Mouse (Mus musculus) intestine, embryonic 14.5 days (tissue): ENCODE results near the gene Glt28d2. TPM values are rescaled to one million over a fixed set of nuclear protein-coding genes. Genes with fewer than 3 reads are reported as not detected.

ENCODE experiments used
- ATAC-seq: fragments of 200-750 bp; cut with Nextera tagmentation; replicated peaks from 2 replicates; pipeline ENCODE4 v1.8.0; 2017; ENCODE audit warnings: low read depth, moderate number of reproducible peaks, moderate TSS enrichment, moderate library complexity; ENCODE audit not compliant: low FRiP score, low TSS enrichment
- DNase-seq: peaks from one replicate; pipeline ENCODE4 v3.0.0-alpha.2; 2018; ENCODE audit warnings: low spot score
- H3K27ac ChIP-seq: fragments of 300-500 bp; sonication (generic); 2 replicates; pipeline ENCODE4 v1.5.1; 2014; ENCODE audit warnings: low read depth, mild to moderate bottlenecking, control low read depth
- H3K27me3 ChIP-seq: fragments of 300-500 bp; sonication (generic); replicated peaks from 2 replicates; pipeline ENCODE4 v1.6.1; 2014; ENCODE audit warnings: low read length, control low read depth; ENCODE audit not compliant: control insufficient read depth, insufficient read depth
- H3K36me3 ChIP-seq: fragments of 300-500 bp; sonication (generic); 2 replicates; pipeline ENCODE4 v1.6.1; 2014; ENCODE audit warnings: low read length, control low read depth; ENCODE audit not compliant: control insufficient read depth, insufficient read depth
- H3K4me1 ChIP-seq: fragments of 300-500 bp; sonication (generic); replicated peaks from 2 replicates; pipeline ENCODE4 v1.6.1; 2014; ENCODE audit warnings: low read length, control low read depth, mixed read lengths; ENCODE audit not compliant: control insufficient read depth, insufficient read depth
- H3K4me2 ChIP-seq: fragments of 300-500 bp; sonication (generic); 2 replicates; pipeline ENCODE4 v1.6.1; 2014; ENCODE audit warnings: low read length
- H3K4me3 ChIP-seq: fragments of 300-500 bp; sonication (generic); 2 replicates; pipeline ENCODE4 v1.5.1; 2014; ENCODE audit warnings: low read depth, low read length, control low read depth, mixed read lengths
- H3K9ac ChIP-seq: fragments of 300-500 bp; sonication (generic); 2 replicates; pipeline ENCODE4 v1.6.1; 2014; ENCODE audit warnings: mild to moderate bottlenecking, low read length
- H3K9me3 ChIP-seq: fragments of 300-500 bp; sonication (generic); 2 replicates; pipeline ENCODE4 v1.6.1; 2016; ENCODE audit warnings: low read length, control low read depth; ENCODE audit not compliant: control insufficient read depth
- WGBS: fragments of 180-500 bp; shearing (Covaris S2); extraction: QIAGEN DNeasy Blood & Tissue Kit; methylation state at CpG from one replicate; pipeline ENCODE4 v1.1.7; 2014; 5-methylcytosine and 5-hydroxymethylcytosine counted together
- polyA plus RNA-seq: library from polyadenylated mRNA; unstranded; fragments of >200 nt; fragmentation: Nextera tagmentation; extraction: Ambion mirVana; gene quantifications from 2 replicates; pipeline ENCODE4 v1.2.1, GENCODE M21; 2014

Glt28d2 gene
- 1.8 TPM in 2 replicates for polyA plus RNA-seq

DNA sequence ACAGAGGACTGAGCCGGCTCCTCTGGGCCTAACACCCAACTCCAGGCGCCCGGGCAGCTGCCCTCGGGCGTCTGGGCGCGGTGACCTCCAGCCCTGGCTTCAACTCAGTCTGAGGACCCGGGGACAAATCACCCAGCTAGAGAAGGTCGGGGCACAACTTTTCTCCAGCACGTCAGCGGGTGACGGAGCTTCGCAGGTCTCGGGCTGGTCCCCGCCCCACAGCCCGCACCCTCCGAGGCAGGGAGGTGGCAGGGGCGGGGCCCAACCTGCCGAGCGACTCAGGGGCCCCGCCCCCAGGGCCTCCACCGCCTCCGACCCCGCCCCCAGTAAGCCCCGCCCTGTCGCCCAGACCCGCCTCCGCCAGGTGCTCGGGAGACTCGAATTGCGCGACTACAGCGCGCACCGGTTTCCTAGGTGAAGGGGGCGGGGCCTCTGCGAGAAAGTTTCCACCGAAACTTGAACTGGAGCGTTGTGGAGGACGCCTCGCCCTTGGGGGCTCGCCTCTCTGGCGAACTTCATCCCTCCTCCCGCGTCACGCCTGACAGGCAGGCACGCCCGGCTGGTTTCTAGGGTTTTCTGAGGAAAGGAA, at the start of gene Glt28d2, which contains the start of gene Gm37240:
Gene Glt28d2 (minus strand): TSS at position 278 of the 589 bp plus-strand sequence.
Gene Gm37240 (minus strand): TSS at position 280 of the 589 bp plus-strand sequence.
- ATAC-seq (peak; percentile 93), DNase-seq (peak; percentile 95)
- peaks cover 6% of the 10 kb centered on the region for H3K4me1 ChIP-seq
- under 1% methylated on average over 48 of the region's 48 CpGs for WGBS
- peak within 1 kb of the TSS; percentile 39 for H3K4me3 ChIP-seq
- H3K36me3 ChIP-seq = no peaks in the 10 kb centered on the region
- H3K4me2 ChIP-seq = peak within 1 kb of the TSS; percentile 68
- H3K27ac ChIP-seq = peak within 1 kb of the TSS; percentile 14; the same call in 1 of the 2 replicates
- H3K9me3 ChIP-seq = no peaks in the 10 kb centered on the region
- H3K9ac ChIP-seq = peak within 1 kb of the TSS; percentile 47
- H3K27me3 ChIP-seq = no peaks in the 10 kb centered on the region

DNA sequence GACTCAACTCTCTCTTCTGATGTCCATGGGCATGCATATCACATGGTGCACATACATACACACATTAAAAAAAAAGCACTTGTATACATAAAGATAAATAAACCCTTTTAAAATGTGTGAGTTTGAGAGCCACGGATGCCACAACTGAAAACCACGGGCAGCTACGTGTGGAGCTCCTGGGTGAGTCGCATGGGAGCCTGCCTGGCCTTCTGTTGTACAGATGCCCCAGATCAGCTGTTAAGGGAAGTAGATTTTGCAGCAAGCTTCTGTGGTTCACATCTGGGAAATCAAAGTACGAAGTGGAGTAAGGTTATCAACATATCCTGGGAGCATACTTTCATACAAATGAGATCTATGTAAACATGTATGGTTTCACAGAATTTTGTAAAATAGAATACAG, 46.3 kb upstream of the Glt28d2 start:
- WGBS = 84% methylated on average over 5 of the region's 5 CpGs
- H3K4me3 ChIP-seq = no peak overlapping the region
- no peak overlapping the region for H3K4me2 ChIP-seq
- no peak overlapping the region for H3K27ac ChIP-seq
- no peaks in the 10 kb centered on the region for H3K27me3 ChIP-seq
- no peaks in the 10 kb centered on the region for H3K9me3 ChIP-seq
- no peak for DNase-seq
- no peak overlapping the region for H3K9ac ChIP-seq
- H3K4me1 ChIP-seq = no peaks in the 10 kb centered on the region
- no peaks in the 10 kb centered on the region for H3K36me3 ChIP-seq
- ATAC-seq = no peak

DNA sequence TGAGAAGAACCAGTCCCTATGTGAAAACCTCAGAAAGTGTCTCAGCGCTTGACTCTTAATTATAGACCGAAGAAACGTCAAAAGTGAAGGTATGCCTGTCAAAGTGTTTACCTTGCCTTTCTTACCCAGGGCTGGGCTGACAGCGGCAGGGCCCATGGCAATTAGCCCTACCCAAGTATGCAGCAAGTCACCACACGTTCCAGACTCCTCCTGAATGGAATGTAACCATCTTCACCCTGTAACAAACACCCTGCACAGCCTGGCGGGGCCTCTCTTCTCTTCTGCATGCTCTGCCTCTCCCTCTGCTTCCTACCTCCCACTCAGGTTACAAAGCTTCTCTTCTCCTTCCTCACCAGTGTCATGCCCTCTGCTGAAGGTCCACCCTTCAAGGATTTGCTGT, 44.5 kb upstream of the Glt28d2 start:
- Histone ChIP-seq H3K9ac (no peak overlapping the region), H3K27ac (no peak overlapping the region), H3K9me3 (no peaks in the 10 kb centered on the region), H3K4me2 (no peak overlapping the region), H3K36me3 (no peaks in the 10 kb centered on the region), H3K27me3 (no peaks in the 10 kb centered on the region), H3K4me3 (no peak overlapping the region), H3K4me1 (no peaks in the 10 kb centered on the region)
- 58% methylated on average over 6 of the region's 6 CpGs for WGBS
- no peak for DNase-seq
- ATAC-seq = no peak

DNA sequence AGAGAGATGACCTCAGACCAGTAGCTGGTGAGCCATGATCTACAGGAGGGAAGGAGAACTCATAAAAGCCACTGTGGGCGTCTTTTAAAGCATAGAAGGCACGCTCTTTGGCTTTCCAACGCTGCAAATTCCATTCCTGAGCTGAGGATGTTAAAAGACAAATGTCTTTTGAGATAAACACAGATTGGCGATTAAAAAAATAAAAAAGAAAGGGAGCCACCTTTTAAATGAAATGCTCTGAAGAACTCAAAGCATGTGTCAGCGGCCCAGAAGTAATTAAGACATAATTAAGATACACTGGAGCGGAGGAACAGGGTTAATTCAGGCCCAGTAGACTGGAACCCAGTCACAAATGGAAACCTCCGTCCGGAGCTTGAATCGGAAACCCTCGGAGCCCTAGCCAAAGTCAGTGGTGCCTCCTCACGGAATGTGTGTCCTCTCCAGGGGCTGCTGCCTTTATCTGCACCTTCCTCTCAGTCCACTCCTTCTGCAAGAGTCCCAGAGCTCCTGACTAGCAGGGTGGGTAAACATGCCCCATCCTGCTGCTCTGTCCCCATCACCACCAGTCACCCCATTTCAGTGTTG, 43.4 kb upstream of the Glt28d2 start:
- no peaks in the 10 kb centered on the region for H3K27me3 ChIP-seq
- 85% methylated on average over 11 of the region's 11 CpGs for WGBS

DNA sequence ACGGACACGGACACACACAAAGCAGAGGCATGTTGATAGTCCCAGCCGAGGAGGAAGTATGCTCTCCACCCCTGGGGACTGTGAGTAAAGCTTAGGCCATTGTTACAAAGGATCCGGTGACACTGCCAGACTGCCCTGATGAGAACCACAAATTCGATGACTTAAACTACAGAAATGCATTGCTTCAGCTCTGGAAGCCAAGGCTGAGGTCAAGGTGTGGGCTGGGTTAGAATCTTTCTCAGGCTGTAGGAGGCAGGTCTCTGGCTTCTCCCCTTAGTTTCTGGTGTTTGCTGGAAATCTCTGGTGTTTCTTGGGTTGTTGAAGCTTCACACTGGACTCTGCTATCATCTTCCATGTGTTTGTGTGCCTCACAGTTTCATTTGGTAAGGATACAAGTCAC, 42.4 kb upstream of the Glt28d2 start:
- no peaks in the 10 kb centered on the region for H3K4me1 ChIP-seq
- H3K36me3 ChIP-seq = no peaks in the 10 kb centered on the region
- 81% methylated on average over 5 of the region's 5 CpGs for WGBS
- DNase-seq (no peak), ATAC-seq (no peak)
- H3K4me2 ChIP-seq = no peak overlapping the region
- H3K27me3 ChIP-seq = no peaks in the 10 kb centered on the region
- H3K4me3 ChIP-seq = no peak overlapping the region
- H3K9me3 ChIP-seq = no peaks in the 10 kb centered on the region
- H3K9ac ChIP-seq = no peak overlapping the region
- H3K27ac ChIP-seq = no peak overlapping the region

More for the DNA sequence above, 43.4 kb upstream of the Glt28d2 start:
- Histone ChIP-seq H3K4me2 (no peak overlapping the region), H3K4me1 (no peaks in the 10 kb centered on the region), H3K27ac (no peak overlapping the region), H3K9ac (no peak overlapping the region), H3K4me3 (no peak overlapping the region), H3K36me3 (no peaks in the 10 kb centered on the region), H3K9me3 (no peaks in the 10 kb centered on the region)
- ATAC-seq (no peak), DNase-seq (no peak)

DNA sequence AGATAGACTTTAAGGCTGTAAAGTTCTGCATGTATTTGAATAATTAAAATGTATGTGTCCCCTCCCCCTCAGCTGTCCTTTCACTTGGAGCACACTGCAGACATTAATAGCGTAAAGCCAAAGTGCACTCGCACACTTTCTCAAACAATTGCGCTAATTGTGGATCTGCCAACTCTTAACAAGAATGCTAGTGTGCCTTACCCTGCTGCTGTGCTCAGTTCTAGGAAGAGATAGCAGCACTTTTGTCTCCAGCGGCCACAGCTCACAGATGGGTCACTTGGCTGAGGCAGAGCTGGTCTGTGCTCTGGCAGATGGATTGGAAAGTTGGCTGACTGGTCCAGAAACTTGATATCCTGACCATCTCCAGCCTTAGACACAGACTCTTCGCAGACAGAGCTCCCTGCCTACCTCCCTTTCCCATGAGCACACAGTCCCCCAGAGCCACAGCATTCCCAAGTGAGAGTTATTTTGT, 40.9 kb upstream of the Glt28d2 start:
- Histone ChIP-seq H3K9ac (no peak overlapping the region), H3K9me3 (no peaks in the 10 kb centered on the region), H3K27me3 (no peaks in the 10 kb centered on the region), H3K27ac (no peak overlapping the region), H3K4me2 (no peak overlapping the region), H3K4me3 (no peak overlapping the region), H3K36me3 (no peaks in the 10 kb centered on the region), H3K4me1 (peaks cover 5% of the 10 kb centered on the region; the same call in 1 of the 2 replicates)
- DNase-seq (no peak), ATAC-seq (no peak)
- WGBS = 81% methylated on average over 5 of the region's 5 CpGs

DNA sequence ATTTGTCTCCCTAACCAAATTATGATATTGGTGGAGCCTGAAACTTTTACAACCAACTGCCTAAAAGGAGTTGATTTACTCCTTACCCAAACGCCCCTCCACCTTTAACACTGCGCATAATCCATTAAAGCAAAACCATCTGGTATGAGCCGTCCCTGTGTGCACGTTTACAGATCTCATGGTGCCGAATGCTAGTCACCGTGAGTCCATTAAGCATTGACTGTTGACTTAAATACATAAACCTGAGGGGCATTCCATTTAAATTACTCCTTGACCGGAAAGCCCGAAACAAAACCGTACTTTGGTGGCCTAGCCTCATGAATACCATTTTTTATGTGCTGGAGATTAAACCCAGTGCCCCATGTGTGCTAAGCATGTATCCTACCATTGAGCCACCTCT, 40.0 kb upstream of the Glt28d2 start:
- no peak overlapping the region for H3K4me3 ChIP-seq
- 74% methylated on average over 9 of the region's 9 CpGs for WGBS
- H3K36me3 ChIP-seq = no peaks in the 10 kb centered on the region
- H3K9ac ChIP-seq = no peak overlapping the region
- H3K27me3 ChIP-seq = no peaks in the 10 kb centered on the region
- H3K4me1 ChIP-seq = peaks cover 5% of the 10 kb centered on the region; the same call in 1 of the 2 replicates
- H3K9me3 ChIP-seq = no peaks in the 10 kb centered on the region
- no peak overlapping the region for H3K4me2 ChIP-seq
- no peak overlapping the region for H3K27ac ChIP-seq
- ATAC-seq = no peak
- DNase-seq = no peak

DNA sequence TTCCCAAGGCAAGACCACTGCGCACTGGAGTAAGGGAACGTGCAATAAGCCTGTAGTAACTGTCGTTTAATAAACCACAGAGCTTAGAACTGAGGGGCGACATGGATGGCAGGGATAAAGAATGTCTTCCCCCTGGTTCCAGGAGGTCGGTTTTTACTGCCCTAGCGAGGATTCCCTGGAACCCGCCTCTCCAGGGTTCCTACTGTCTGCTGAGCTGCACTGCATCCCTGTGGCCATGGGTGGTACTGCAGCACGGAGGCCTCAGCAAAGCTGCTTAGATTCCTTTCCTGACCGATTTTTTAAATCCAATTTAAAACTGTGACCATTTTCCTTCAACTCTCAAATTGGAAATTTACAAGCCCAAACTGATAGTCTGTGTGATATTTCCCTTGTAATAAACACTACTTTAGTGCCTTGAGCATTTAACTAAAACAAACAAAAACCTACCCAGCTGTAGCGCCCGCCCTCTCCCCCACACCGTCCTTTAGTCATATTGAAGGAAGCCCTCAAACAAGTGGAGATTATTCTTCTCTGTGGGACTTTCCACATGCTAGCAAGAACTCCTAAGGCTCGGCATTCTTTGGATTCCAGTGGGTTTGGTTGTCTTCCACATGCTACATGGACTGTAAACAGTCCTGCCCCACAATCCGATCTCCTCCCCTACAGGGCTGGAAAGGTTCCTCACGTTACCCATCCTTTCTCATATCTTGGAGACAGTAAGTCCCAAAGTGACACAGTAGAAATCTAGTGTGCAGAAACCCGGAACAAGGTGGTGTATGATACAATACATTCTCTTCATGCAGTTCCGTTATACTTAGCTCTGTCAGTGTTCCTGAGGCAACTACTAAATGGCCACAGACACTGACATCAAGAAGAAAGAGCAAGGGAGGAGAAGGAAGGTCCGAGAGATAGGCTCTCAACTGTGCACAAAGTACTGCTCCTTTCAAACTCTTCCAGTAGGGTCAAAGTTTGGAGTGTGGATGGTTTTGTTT, 36.9 kb upstream of the Glt28d2 start:
- DNase-seq = peak; percentile 90
- no peak overlapping the region for H3K4me3 ChIP-seq
- no peak overlapping the region for H3K27ac ChIP-seq
- no peak for ATAC-seq
- no peaks in the 10 kb centered on the region for H3K9me3 ChIP-seq
- WGBS = 37% methylated on average over 18 of the region's 18 CpGs
- no peaks in the 10 kb centered on the region for H3K27me3 ChIP-seq
- peaks cover 5% of the 10 kb centered on the region; the same call in 1 of the 2 replicates for H3K4me1 ChIP-seq
- no peaks in the 10 kb centered on the region for H3K36me3 ChIP-seq
- H3K9ac ChIP-seq = no peak overlapping the region
- peak overlapping the region; percentile 11; the same call in 1 of the 2 replicates for H3K4me2 ChIP-seq
